Mouse (Mus musculus) retina, embryonic 14.5 days (tissue): ENCODE measurements at regions not wholly inside any gene's neighbourhood (a gene's known extent, or its start where the extent isn't known, plus 50 kb on each side); places are given as distances from the start of the nearest gene placed in this dataset.
A peak's percentile ranks its signal among the peaks of the same experiment; 100 is the strongest.

Experiments
- DNase-seq: peaks from one replicate; pipeline ENCODE4 v3.0.0-alpha.2; 2015; ENCODE audit warnings: low spot score

DNA sequence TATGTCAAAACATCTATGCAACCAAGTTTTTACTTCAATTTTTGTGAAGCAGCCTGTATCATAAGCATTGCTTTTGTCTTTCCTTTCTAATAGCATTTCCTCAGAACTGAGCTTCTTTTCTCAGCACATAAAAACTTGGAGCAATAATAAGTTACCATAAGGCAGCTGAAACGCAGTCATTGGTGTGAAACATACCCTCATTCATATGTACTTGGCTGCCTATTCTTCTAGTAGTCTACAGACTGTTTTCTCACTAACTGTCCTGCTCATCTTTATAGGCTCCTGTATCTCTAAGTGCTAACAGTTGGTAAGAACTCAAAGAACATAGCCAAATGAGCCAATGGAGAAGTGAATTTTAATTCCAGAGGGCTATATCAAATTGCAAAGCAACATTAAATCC, 454.6 kb upstream of the Ptprd start:
- no peak for DNase-seq

DNA sequence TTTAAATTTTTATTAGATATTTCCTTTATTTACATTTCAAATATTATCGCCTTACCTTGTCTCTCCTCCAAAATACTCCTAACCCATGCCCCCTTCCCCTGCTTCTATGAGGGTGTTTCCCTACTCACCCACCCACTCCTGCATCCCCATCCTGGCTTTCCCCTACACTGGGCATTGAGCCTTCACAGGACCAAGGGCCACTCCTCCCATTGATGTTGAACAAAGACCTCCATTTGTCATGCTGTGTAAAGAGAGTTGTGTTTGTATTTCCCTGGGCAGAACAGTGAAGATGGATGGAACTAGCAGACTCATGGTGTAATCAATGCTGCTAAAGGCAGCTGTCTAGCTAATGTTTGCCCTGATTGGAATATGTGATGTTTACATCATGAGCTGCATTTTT, 431.0 kb upstream of the Ptprd start:
- no peak for DNase-seq

DNA sequence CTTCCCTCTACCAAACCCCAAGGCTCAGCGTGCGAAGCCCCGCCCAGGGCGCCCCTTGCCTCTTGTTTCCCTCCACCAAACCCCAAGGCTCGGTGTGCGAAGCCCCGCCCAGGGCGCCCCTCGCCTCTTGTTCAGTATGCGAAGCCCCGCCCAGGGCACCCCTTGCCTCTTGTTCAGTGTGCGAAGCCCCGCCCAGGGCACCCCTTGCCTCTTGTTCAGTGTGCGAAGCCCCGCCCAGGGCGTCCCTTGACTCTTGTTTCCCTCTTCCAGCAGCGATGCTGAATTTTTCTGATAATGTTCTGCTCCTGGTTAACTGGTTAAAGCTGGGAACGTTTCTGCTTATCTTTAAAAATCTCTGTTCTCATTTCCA, 394.7 kb upstream of the Ptprd start:
- peak; percentile 44 for DNase-seq

- DNase-seq = no peak
These were observed 394.2 kb upstream of the Ptprd start for GRCm38 (mm10) chr4:78605763-78606460.

GRCm38 (mm10) chr4:78581590-78581989, 369.8 kb upstream of the Ptprd start:
- no peak for DNase-seq

GRCm38 (mm10) chr4:78565356-78565755, 353.6 kb upstream of the Ptprd start:
- no peak for DNase-seq
